Mouse (Mus musculus) kidney, adult 2 months (tissue): ENCODE results near the gene Grk6. TPM values are rescaled to one million over a fixed set of nuclear protein-coding genes. Genes with fewer than 3 reads are reported as not detected.

Experiments used
- DNase-seq: peaks from one replicate; pipeline ENCODE4 v3.0.0; 2021
- H3K27ac ChIP-seq: fragments of 200-500 bp; 2 replicates; pipeline ENCODE4 v1.5.1; 2012; ENCODE audit warnings: low read depth, low read length, control low read depth, inconsistent platforms; ENCODE audit not compliant: insufficient read depth
- H3K27me3 ChIP-seq: fragments of 200-500 bp; replicated peaks from 2 replicates; pipeline ENCODE4 v1.6.1; 2012; ENCODE audit warnings: mild to moderate bottlenecking, moderate library complexity, low read length, inconsistent platforms; ENCODE audit not compliant: control insufficient read depth, insufficient read depth
- H3K36me3 ChIP-seq: fragments of 200-500 bp; 2 replicates; pipeline ENCODE4 v1.6.1; 2012; ENCODE audit warnings: mild to moderate bottlenecking, moderate library complexity, low read length, inconsistent platforms; ENCODE audit not compliant: control insufficient read depth, insufficient read depth
- H3K4me1 ChIP-seq: fragments of 200-500 bp; 2 replicates; pipeline ENCODE4 v1.6.1; 2011; ENCODE audit warnings: low read length; ENCODE audit not compliant: control insufficient read depth, insufficient read depth
- H3K4me3 ChIP-seq: fragments of 200-500 bp; 2 replicates; pipeline ENCODE4 v1.5.1; 2011; ENCODE audit warnings: mild to moderate bottlenecking, low read depth, low read length, control low read depth; ENCODE audit not compliant: insufficient read depth
- CTCF ChIP-seq: fragments of 200-500 bp; conservative IDR thresholded peaks from 2 replicates; pipeline ENCODE4 v1.5.1; 2011; ENCODE audit warnings: low read depth, mild to moderate bottlenecking, control low read depth, low read length, moderate library complexity, mixed read lengths; ENCODE audit not compliant: insufficient read depth, insufficient read length
- POLR2A ChIP-seq: fragments of 200-500 bp; IDR thresholded peaks from one replicate; pipeline ENCODE4 v1.6.1; 2011; ENCODE audit warnings: low read depth, low read length, control low read depth
- WGBS: fragments of 180-500 bp; shearing (Covaris S2); methylation state at CpG from one replicate; pipeline ENCODE4 v1.1.7; 2018; 5-methylcytosine and 5-hydroxymethylcytosine counted together
- polyA plus RNA-seq: library from polyadenylated mRNA; depleted of rRNA; stranded (reverse); fragments of >200 nt; gene quantifications from 2 replicates; pipeline ENCODE4 v1.2.3, GENCODE M21; 2012; rRNA removed

Gene Grk6
- polyA plus RNA-seq, 1 experiment: 27.4 TPM

- 52% methylated on average over 3 of the region's 3 CpGs for WGBS
- TF ChIP-seq POLR2A (no peak), CTCF (no peak)
- H3K4me1 ChIP-seq: 0 out of 2 replicates have a peak, but pooled peaks cover 4% of the 10 kb centered on the region
- H3K27me3 ChIP-seq: no peaks in the 10 kb centered on the region
- H3K4me3 ChIP-seq: no peak overlapping the region
- H3K27ac ChIP-seq: peak overlapping the region; percentile 49; the same call in 1 of the 2 replicates
- H3K36me3 ChIP-seq: no peaks in the 10 kb centered on the region
- DNase-seq: no peak
Measured at GRCm38 (mm10) chr13:55510332-55510667, 65.4 kb downstream of the Grk6 start.

Other genes starting within 250 kb of the Grk6 start
- gene Nsd1, start 235.3 kb upstream of the Grk6 start, polyA plus RNA-seq: 17.6 and 19.6 TPM in 2 replicates
- gene Prelid1, start 124.6 kb upstream of the Grk6 start, polyA plus RNA-seq: 542 and 589 TPM in 2 replicates
- gene Rab24, start 123.1 kb upstream of the Grk6 start, polyA plus RNA-seq: 81.8 and 89.8 TPM in 2 replicates
- gene Mxd3, start 115.2 kb upstream of the Grk6 start, polyA plus RNA-seq: 1.2 and 1.3 TPM in 2 replicates
- 114 and 126 TPM in 2 replicates for gene Lman2, start 82.3 kb upstream of the Grk6 start, polyA plus RNA-seq
- 3.3 and 4.2 TPM in 2 replicates for gene Rgs14, start 75.3 kb upstream of the Grk6 start, polyA plus RNA-seq
- 9,073 and 10,701 TPM in 2 replicates for gene Slc34a1, start 46.9 kb upstream of the Grk6 start, polyA plus RNA-seq
- not detected in 2 replicates for gene Pfn3, start 29.8 kb upstream of the Grk6 start, polyA plus RNA-seq
- gene F12, start 18.3 kb upstream of the Grk6 start, polyA plus RNA-seq: 0.03 and 0.07 TPM in 2 replicates
- gene Prr7, start 19.2 kb downstream of the Grk6 start, polyA plus RNA-seq: 0.64 and 0.81 TPM in 2 replicates
- 16.9 and 21.0 TPM in 2 replicates for gene Dbn1, start 43.0 kb downstream of the Grk6 start, polyA plus RNA-seq
- gene Pdlim7, start 68.6 kb downstream of the Grk6 start, polyA plus RNA-seq: 22.8 and 23.5 TPM in 2 replicates
- gene Dok3, start 84.2 kb downstream of the Grk6 start, polyA plus RNA-seq: 4.7 and 7.7 TPM in 2 replicates
- 68.5 and 71.2 TPM in 2 replicates for gene Ddx41, start 91.6 kb downstream of the Grk6 start, polyA plus RNA-seq
- gene Fam193b, start 126.0 kb downstream of the Grk6 start, polyA plus RNA-seq: 85.6 and 102 TPM in 2 replicates
- 74.0 and 92.5 TPM in 2 replicates for gene Tmed9, start 128.7 kb downstream of the Grk6 start, polyA plus RNA-seq
- gene B4galt7, start 154.8 kb downstream of the Grk6 start, polyA plus RNA-seq: 15.0 and 15.7 TPM in 2 replicates
- gene Caml, start 177.9 kb downstream of the Grk6 start, polyA plus RNA-seq: 21.4 and 26.6 TPM in 2 replicates
- gene Ddx46, start 190.0 kb downstream of the Grk6 start, polyA plus RNA-seq: 12.3 and 13.0 TPM in 2 replicates
- 28.7 and 32.7 TPM in 2 replicates for gene B230219D22Rik, start 248.1 kb downstream of the Grk6 start, polyA plus RNA-seq